Mouse (Mus musculus) olfactory bulb, adult 2 months (tissue): ENCODE measurements at regions not wholly inside any gene's neighbourhood (a gene's known extent, or its start where the extent isn't known, plus 50 kb on each side); places are given as distances from the start of the nearest gene placed in this dataset.

Source experiments
- H3K27ac ChIP-seq: fragments of 200-500 bp; 2 replicates; pipeline ENCODE4 v1.5.1; 2012; ENCODE audit warnings: low read depth, low read length; ENCODE audit not compliant: insufficient read depth
- H3K4me1 ChIP-seq: fragments of 200-500 bp; 2 replicates; pipeline ENCODE4 v1.6.1; 2012; ENCODE audit warnings: low read length; ENCODE audit not compliant: control insufficient read depth, insufficient read depth
- H3K4me3 ChIP-seq: fragments of 200-500 bp; 2 replicates; pipeline ENCODE4 v1.5.1; 2012; ENCODE audit warnings: mild to moderate bottlenecking, low read depth, low read length, moderate library complexity; ENCODE audit not compliant: insufficient read depth
- CTCF ChIP-seq: fragments of 200-500 bp; IDR thresholded peaks from 2 replicates; pipeline ENCODE4 v1.5.1; 2012; ENCODE audit warnings: low read depth, mild to moderate bottlenecking, low read length, moderate library complexity; ENCODE audit not compliant: insufficient read depth
- POLR2A ChIP-seq: fragments of 200-500 bp; IDR thresholded peaks from 2 replicates; pipeline ENCODE4 v1.6.1; 2012; ENCODE audit warnings: mild to moderate bottlenecking, low read depth, low read length, moderate library complexity; ENCODE audit not compliant: insufficient read depth
- WGBS: fragments of 180-500 bp; shearing (Covaris S2); methylation state at CpG from one replicate; pipeline ENCODE4 v1.1.7; 2018; 5-methylcytosine and 5-hydroxymethylcytosine counted together

GRCm38 (mm10) chr16:76506240-76506639, 132.6 kb upstream of the Nrip1 start:
- Histone ChIP-seq H3K4me1 (no peaks in the 10 kb centered on the region), H3K27ac (no peak overlapping the region), H3K4me3 (no peak overlapping the region)
- no peak for TF ChIP-seq POLR2A
- TF ChIP-seq CTCF: no peak
- WGBS: 62% methylated on average over 4 of the region's 4 CpGs

- no peak overlapping the region for H3K4me3 ChIP-seq
- WGBS: 70% methylated on average over 8 of the region's 8 CpGs
- TF ChIP-seq CTCF (no peak), POLR2A (no peak)
- no peaks in the 10 kb centered on the region for H3K4me1 ChIP-seq
- no peak overlapping the region for H3K27ac ChIP-seq
Observed at GRCm38 (mm10) chr16:76499686-76500400, 126.2 kb upstream of the Nrip1 start.

DNA sequence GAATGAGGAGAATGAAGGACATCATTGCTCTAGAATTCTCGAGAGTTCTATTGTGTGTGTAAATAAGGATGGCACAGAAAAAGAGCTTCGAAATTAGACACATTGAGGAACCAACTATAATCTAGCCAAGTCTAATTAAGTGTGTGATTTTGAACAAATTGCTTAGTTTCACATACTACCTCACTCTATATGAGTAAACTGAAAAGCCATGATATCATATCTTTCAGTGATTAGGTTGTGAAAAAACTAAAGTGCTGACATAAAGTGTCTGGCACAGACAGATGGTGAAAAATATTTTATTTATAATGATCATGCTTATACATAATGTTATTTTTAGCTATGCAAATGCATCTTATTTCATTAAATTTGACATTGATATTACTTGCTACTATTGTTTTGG, 124.6 kb upstream of the Nrip1 start:
- Histone ChIP-seq H3K4me1 (no peaks in the 10 kb centered on the region), H3K27ac (no peak overlapping the region), H3K4me3 (no peak overlapping the region)
- TF ChIP-seq POLR2A: no peak
- no peak for TF ChIP-seq CTCF
- 47% methylated on average over 2 of the region's 2 CpGs for WGBS

GRCm38 (mm10) chr16:76497041-76497808, 123.6 kb upstream of the Nrip1 start:
- Histone ChIP-seq H3K4me1 (no peaks in the 10 kb centered on the region), H3K4me3 (no peak overlapping the region), H3K27ac (no peak overlapping the region)
- TF ChIP-seq POLR2A: no peak
- TF ChIP-seq CTCF: no peak
- WGBS: 90% methylated on average over 12 of the region's 12 CpGs

DNA sequence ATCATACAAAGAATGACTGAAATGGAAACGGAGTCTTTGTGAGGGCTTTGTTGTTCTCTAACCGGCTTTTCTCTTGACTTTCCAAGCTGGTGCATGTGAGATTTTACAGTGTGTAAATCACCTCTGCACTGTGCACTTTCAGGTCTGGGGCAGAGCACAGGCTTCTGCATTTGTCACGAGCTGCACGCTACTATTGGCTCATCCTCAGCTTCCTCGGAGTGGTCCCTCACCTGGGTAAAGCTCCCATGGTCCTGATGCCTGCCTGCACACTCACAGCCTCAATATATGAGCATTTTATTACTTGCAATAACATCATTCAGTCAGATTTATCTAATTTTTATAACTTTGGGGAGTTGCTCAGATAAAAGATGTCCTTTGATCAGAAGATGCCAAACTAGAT, 109.8 kb upstream of the Nrip1 start:
- WGBS: 92% methylated on average over 5 of the region's 5 CpGs
- no peak for TF ChIP-seq POLR2A
- TF ChIP-seq CTCF: no peak

GRCm38 (mm10) chr16:76481966-76482365, 108.3 kb upstream of the Nrip1 start:
- WGBS: 94% methylated on average over 4 of the region's 4 CpGs
- no peak overlapping the region for H3K4me3 ChIP-seq
- no peak overlapping the region for H3K27ac ChIP-seq
- TF ChIP-seq POLR2A (no peak), CTCF (no peak)
- no peaks in the 10 kb centered on the region for H3K4me1 ChIP-seq

More for the DNA sequence above, 109.8 kb upstream of the Nrip1 start:
- no peak overlapping the region for H3K4me3 ChIP-seq
- H3K27ac ChIP-seq: no peak overlapping the region
- no peaks in the 10 kb centered on the region for H3K4me1 ChIP-seq

- H3K27ac ChIP-seq: no peak overlapping the region
- no peaks in the 10 kb centered on the region for H3K4me1 ChIP-seq
- TF ChIP-seq POLR2A (no peak), CTCF (no peak)
- 88% methylated on average over 8 of the region's 8 CpGs for WGBS
- no peak overlapping the region for H3K4me3 ChIP-seq
Observed at GRCm38 (mm10) chr16:76477474-76477873, 103.8 kb upstream of the Nrip1 start.

DNA sequence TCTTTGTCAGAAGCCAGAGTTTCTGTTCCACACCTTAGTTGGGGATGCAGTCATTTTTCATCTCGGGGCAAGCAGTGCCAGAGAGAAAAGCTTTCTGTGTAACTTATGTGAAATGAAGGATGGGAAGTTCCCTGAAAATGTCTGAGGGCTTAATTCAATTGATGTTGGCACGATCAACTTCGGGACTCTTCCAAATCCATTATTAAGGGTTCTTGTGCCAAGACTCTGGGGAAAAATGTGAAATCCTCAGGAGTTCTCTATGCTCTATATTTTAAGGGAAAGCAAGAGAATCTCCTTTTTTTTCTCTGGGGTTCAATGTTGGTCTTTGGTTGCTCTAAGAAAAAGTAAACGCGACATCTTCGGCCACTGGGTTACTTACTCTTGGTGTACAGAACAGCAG, 100.9 kb upstream of the Nrip1 start:
- H3K27ac ChIP-seq: no peak overlapping the region
- 74% methylated on average over 6 of the region's 6 CpGs for WGBS
- no peak overlapping the region for H3K4me3 ChIP-seq
- TF ChIP-seq CTCF: no peak
- no peak for TF ChIP-seq POLR2A
- no peaks in the 10 kb centered on the region for H3K4me1 ChIP-seq

DNA sequence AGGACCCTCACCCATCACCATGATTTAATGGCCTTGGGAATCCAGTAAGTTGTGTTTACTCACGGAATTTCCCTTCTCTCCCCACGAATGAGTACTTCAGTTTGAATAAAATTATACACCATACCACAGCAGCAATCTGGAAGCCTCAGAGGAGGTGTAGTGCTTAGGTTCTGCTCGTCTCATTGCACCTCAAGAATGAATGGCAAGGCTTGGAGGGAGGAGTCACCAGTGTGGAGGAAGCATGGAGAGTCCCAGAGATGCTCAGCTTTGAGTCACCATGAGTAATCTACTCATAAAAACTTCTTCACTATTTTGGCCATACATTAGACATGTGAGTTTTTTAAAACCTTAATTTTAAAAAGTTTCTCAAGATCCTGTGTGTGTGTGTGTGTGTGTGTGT, 98.8 kb upstream of the Nrip1 start:
- WGBS: 84% methylated on average over 3 of the region's 3 CpGs
- Histone ChIP-seq H3K4me1 (no peaks in the 10 kb centered on the region), H3K4me3 (no peak overlapping the region), H3K27ac (no peak overlapping the region)
- TF ChIP-seq POLR2A (no peak), CTCF (no peak)
